Mouse (Mus musculus) gastrocnemius, postnatal 10 days (tissue): ENCODE data around the gene Kntc1. TPM values are rescaled to one million over a fixed set of nuclear protein-coding genes. Genes with fewer than 3 reads are reported as not detected.
"Not testable (repeated sequence)": the region's sequence is repeated elsewhere in the genome, so short reads cannot be mapped to it uniquely, and the experiment has no call there.

Experiments
- DNase-seq: peaks from one replicate; pipeline ENCODE4 v3.0.0; 2021; ENCODE audit warnings: mixed read lengths
- long read RNA-seq, 2 experiments: library from polyadenylated mRNA; stranded (forward); transcript quantifications; one replicate each; pipeline ENCODE4 v2.0.0; 2021
- total RNA-seq, 2 experiments: library from RNA; stranded (reverse); gene quantifications; 2 replicates each; pipeline ENCODE4 v1.2.3; 2021

Kntc1 gene
- 1 to 10 TPM; 5.2 to 5.9 TPM for total RNA-seq
- long read RNA-seq, experiment 1, partial matches to known transcripts: 1 of 2 reads
- long read RNA-seq, experiment 1, other reads (novel, unspliced or antisense): 1 of 2 reads
- long read RNA-seq, experiment 2, full-length matches to known transcripts: 2 of 3 reads
- long read RNA-seq, experiment 2, partial matches to known transcripts: 0 of 3 reads
- long read RNA-seq, experiment 2, other reads (novel, unspliced or antisense): 1 of 3 reads

- DNase-seq: peak; percentile 93
Observed at GRCm38 (mm10) chr5:123749065-123750064, at the start of gene Kntc1, which contains the start of gene Rsrc2. Gene Kntc1, plus strand, starts transcription at chr5:123749716. Gene Rsrc2, minus strand, starts transcription at chr5:123749414.

- DNase-seq: peak; percentile 78
Observed at GRCm38 (mm10) chr5:123700625-123701024, 48.9 kb upstream of the Kntc1 start.

GRCm38 (mm10) chr5:123708598-123708997 lies 40.9 kb upstream of the Kntc1 start:
- no peak for DNase-seq

GRCm38 (mm10) chr5:123709571-123709970 lies 39.9 kb upstream of the Kntc1 start:
- no peak for DNase-seq

- no peak for DNase-seq
Observed at GRCm38 (mm10) chr5:123713782-123714181, 35.7 kb upstream of the Kntc1 start.

- DNase-seq: no peak
Observed at GRCm38 (mm10) chr5:123714622-123715021, 34.9 kb upstream of the Kntc1 start.

- DNase-seq: peak; percentile 87
Observed at GRCm38 (mm10) chr5:123720328-123721311, 28.9 kb upstream of the Kntc1 start, which contains the start of gene Zcchc8. Gene Zcchc8, minus strand, starts transcription at chr5:123721100.

GRCm38 (mm10) chr5:123723816-123724215 lies 25.7 kb upstream of the Kntc1 start:
- DNase-seq: not testable (repeated sequence)

GRCm38 (mm10) chr5:123730981-123731380 lies 18.5 kb upstream of the Kntc1 start:
- no peak for DNase-seq

GRCm38 (mm10) chr5:123744358-123744757 lies 5.2 kb upstream of the Kntc1 start:
- DNase-seq: no peak

GRCm38 (mm10) chr5:123746253-123746652 lies 3.3 kb upstream of the Kntc1 start:
- no peak for DNase-seq

GRCm38 (mm10) chr5:123747604-123748003 lies 1.9 kb upstream of the Kntc1 start:
- no peak for DNase-seq

GRCm38 (mm10) chr5:123748339-123749064 lies 1.0 kb upstream of the Kntc1 start:
- DNase-seq: no peak

GRCm38 (mm10) chr5:123765506-123765905 lies 16.0 kb downstream of the Kntc1 start:
- no peak for DNase-seq

GRCm38 (mm10) chr5:123766455-123766854 lies 16.9 kb downstream of the Kntc1 start:
- not testable (repeated sequence) for DNase-seq

- no peak for DNase-seq
Observed at GRCm38 (mm10) chr5:123773441-123773840, 23.9 kb downstream of the Kntc1 start.

GRCm38 (mm10) chr5:123780716-123781115 lies 31.2 kb downstream of the Kntc1 start:
- DNase-seq: no peak

- no peak for DNase-seq
Observed at GRCm38 (mm10) chr5:123781864-123782263, 32.3 kb downstream of the Kntc1 start.

GRCm38 (mm10) chr5:123788976-123789375 lies 39.5 kb downstream of the Kntc1 start:
- DNase-seq: no peak

- DNase-seq: no peak
Observed at GRCm38 (mm10) chr5:123793081-123793480, 43.6 kb downstream of the Kntc1 start.

- no peak for DNase-seq
Observed at GRCm38 (mm10) chr5:123806334-123806733, 56.8 kb downstream of the Kntc1 start.
